ENCODE assay signal across 22 mouse cellular contexts in the genomic region with DNA sequence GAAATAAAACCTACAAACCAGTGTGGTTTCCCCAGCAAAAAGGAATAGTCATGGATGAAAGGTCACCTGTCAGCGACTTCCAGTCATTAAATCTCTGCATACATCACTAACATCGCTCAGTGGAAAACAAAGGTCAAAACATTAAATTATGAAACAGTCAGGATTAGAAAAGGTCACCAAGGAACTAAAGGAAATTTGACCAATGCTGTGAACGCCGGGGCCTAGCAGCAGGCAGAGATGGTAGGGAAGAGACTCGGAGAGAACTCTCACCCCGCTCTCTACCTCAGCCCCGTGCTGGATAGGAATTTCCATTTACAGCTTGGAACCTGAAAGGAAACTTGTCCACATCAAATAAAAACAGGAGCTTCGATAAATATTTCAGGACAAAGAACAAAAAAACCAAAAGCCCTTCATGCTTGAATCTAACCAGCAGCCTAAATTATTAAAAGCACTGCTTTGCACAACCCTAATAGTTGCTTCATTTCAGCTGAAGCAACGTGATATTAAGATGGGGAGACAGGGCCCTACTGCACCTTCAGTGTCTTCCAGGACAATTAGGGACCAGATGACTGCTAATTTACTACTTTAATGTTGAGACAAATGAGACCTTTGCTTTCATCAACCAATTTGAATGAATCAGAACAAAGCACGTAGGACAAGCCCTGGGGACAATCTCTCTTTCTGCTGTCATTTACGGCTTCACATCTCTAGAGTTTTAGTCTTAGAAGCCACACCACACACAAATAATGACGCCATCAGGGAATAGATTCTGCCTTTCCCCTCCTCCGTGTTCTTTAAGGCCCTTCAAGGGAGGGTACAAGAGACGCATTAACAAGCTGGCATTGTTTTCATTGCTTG.
DNase-seq lines count a peak whose midpoint lies in the region; ATAC-seq lines count a peak whose summit lies in the region.
"Had no signal": no experiment of that assay in that cellular context is flagged by ENCODE, and none has a peak within 500 bp of the region (broad histone marks: within the 10 kb centered on the region; RNA-seq: fewer than 3 reads in every experiment).

No protein-coding gene starts in this region.

- no peaks in the 10 kb centered on the region for H3K27me3 ChIP-seq in hindbrain, embryonic 12.5 days
- H3K27me3 ChIP-seq in hindbrain, embryonic 10.5 days (ENCODE audit: insufficient read depth, poor library complexity, severe bottlenecking): no peaks in the 10 kb centered on the region
- H3K27me3 ChIP-seq in neural tube, embryonic 12.5 days (replicated peaks): no peaks in the 10 kb centered on the region
- no peaks in the 10 kb centered on the region for H3K27me3 ChIP-seq in midbrain, embryonic 12.5 days
- no peaks in the 10 kb centered on the region for H3K27me3 ChIP-seq in liver, embryonic 11.5 days (replicated peaks; ENCODE audit: control insufficient read depth, insufficient read depth, low read length)
- H3K27me3 ChIP-seq: forebrain, embryonic 15.5 days; limb, embryonic 12.5 days had no signal

- H3K4me3 ChIP-seq in hindbrain, embryonic 12.5 days: no peak overlapping the region
- H3K4me3 ChIP-seq in hindbrain, embryonic 10.5 days: no peak overlapping the region
- H3K4me3 ChIP-seq in neural tube, embryonic 12.5 days: no peak overlapping the region
- no peak overlapping the region for H3K4me3 ChIP-seq in midbrain, embryonic 12.5 days
- no peak overlapping the region for H3K4me3 ChIP-seq in liver, embryonic 11.5 days (ENCODE audit: low read depth, low read length)
- H3K4me3 ChIP-seq: forebrain, embryonic 15.5 days; left cerebral cortex, adult 2 months; limb, embryonic 12.5 days; myocyte had no signal

- ATAC-seq in hindbrain, embryonic 12.5 days (ENCODE audit: low FRiP score): peak; percentile 27; the same call in 1 of the 2 replicates
- ATAC-seq in neural tube, embryonic 12.5 days (ENCODE audit: low FRiP score, low read depth): 0 out of 2 replicates have a peak, but pooled peaks have one; percentile 43
- ATAC-seq in midbrain, embryonic 12.5 days (ENCODE audit: low FRiP score, low read depth): 0 out of 2 replicates have a peak, but pooled peaks have one; percentile 45
- no peak for ATAC-seq in liver, embryonic 11.5 days (replicated peaks; ENCODE audit: low FRiP score)
- ATAC-seq: forebrain, embryonic 15.5 days; inflammation-experienced regulatory T-cells, adult 6 months; lung, postnatal 0 days had no signal

- 62% methylated on average over 14 of the region's 14 CpGs for WGBS in hindbrain, embryonic 12.5 days
- 78% methylated on average over 14 of the region's 14 CpGs for WGBS in hindbrain, embryonic 10.5 days
- 36% methylated on average over 14 of the region's 14 CpGs for WGBS in neural tube, embryonic 12.5 days
- 68% methylated on average over 14 of the region's 14 CpGs for WGBS in midbrain, embryonic 12.5 days
- 85% methylated on average over 14 of the region's 14 CpGs for WGBS in liver, embryonic 11.5 days

- no peak for DNase-seq in hindbrain, embryonic 10.5 days (ENCODE audit: low spot score)
- no peak for DNase-seq in neural tube, embryonic 10.5 days (ENCODE audit: extremely low spot score, low spot score)
- DNase-seq in liver, embryonic 11.5 days (ENCODE audit: low spot score): no peak
- no peak for DNase-seq in lung, postnatal 4 days
- DNase-seq: B cell, adult 2 months; cerebellum, adult 11 months; cerebellum, postnatal 25 days; gastrocnemius, postnatal 14 days; heart, postnatal 14 days; kidney, adult 9 months; spleen, adult 18-20 months had no signal

- no peaks in the 10 kb centered on the region for H3K36me3 ChIP-seq in hindbrain, embryonic 12.5 days
- H3K36me3 ChIP-seq in hindbrain, embryonic 10.5 days: no peaks in the 10 kb centered on the region
- H3K36me3 ChIP-seq in neural tube, embryonic 12.5 days: no peaks in the 10 kb centered on the region
- no peaks in the 10 kb centered on the region for H3K36me3 ChIP-seq in midbrain, embryonic 12.5 days
- no peaks in the 10 kb centered on the region for H3K36me3 ChIP-seq in liver, embryonic 11.5 days (ENCODE audit: control insufficient read depth, insufficient read depth, low read length)
- H3K36me3 ChIP-seq: forebrain, embryonic 15.5 days; limb, embryonic 12.5 days had no signal

- H3K9ac ChIP-seq in hindbrain, embryonic 12.5 days: no peak overlapping the region
- no peak overlapping the region for H3K9ac ChIP-seq in neural tube, embryonic 12.5 days
- no peak overlapping the region for H3K9ac ChIP-seq in midbrain, embryonic 12.5 days (replicated peaks)
- H3K9ac ChIP-seq in liver, embryonic 11.5 days (ENCODE audit: low read depth, low read length): no peak overlapping the region
- H3K9ac ChIP-seq: forebrain, embryonic 15.5 days; limb, embryonic 12.5 days; liver, embryonic 14.5 days had no signal

- H3K4me2 ChIP-seq in hindbrain, embryonic 12.5 days (replicated peaks): no peak overlapping the region
- no peak overlapping the region for H3K4me2 ChIP-seq in neural tube, embryonic 12.5 days (replicated peaks)
- no peak overlapping the region for H3K4me2 ChIP-seq in midbrain, embryonic 12.5 days (replicated peaks)
- no peak overlapping the region for H3K4me2 ChIP-seq in liver, embryonic 11.5 days
- H3K4me2 ChIP-seq: forebrain, embryonic 15.5 days; heart, embryonic 11.5 days; limb, embryonic 12.5 days had no signal

- peaks cover 16% of the 10 kb centered on the region for H3K4me1 ChIP-seq in hindbrain, embryonic 12.5 days
- peaks cover 8% of the 10 kb centered on the region for H3K4me1 ChIP-seq in hindbrain, embryonic 10.5 days (replicated peaks)
- peaks cover 16% of the 10 kb centered on the region; the same call in 1 of the 2 replicates for H3K4me1 ChIP-seq in neural tube, embryonic 12.5 days
- H3K4me1 ChIP-seq in midbrain, embryonic 12.5 days: peaks cover 13% of the 10 kb centered on the region; the same call in 1 of the 2 replicates
- H3K4me1 ChIP-seq in liver, embryonic 11.5 days (replicated peaks; ENCODE audit: control insufficient read depth, insufficient read depth, low read length): no peaks in the 10 kb centered on the region
- H3K4me1 ChIP-seq: limb, embryonic 12.5 days had no signal

- H3K27ac ChIP-seq in hindbrain, embryonic 12.5 days: peak overlapping the region; percentile 30; the same call in 1 of the 2 replicates
- H3K27ac ChIP-seq in hindbrain, embryonic 10.5 days: no peak overlapping the region
- no peak overlapping the region for H3K27ac ChIP-seq in neural tube, embryonic 12.5 days
- peak overlapping the region; percentile 43 for H3K27ac ChIP-seq in midbrain, embryonic 12.5 days (replicated peaks)
- no peak overlapping the region for H3K27ac ChIP-seq in liver, embryonic 11.5 days (ENCODE audit: low read depth, low read length)
- H3K27ac ChIP-seq: forebrain, embryonic 15.5 days; left cerebral cortex, adult 2 months; limb, embryonic 12.5 days; liver, embryonic 14.5 days had no signal

- no peaks in the 10 kb centered on the region for H3K9me3 ChIP-seq in hindbrain, embryonic 12.5 days (replicated peaks)
- no peaks in the 10 kb centered on the region for H3K9me3 ChIP-seq in hindbrain, embryonic 10.5 days
- H3K9me3 ChIP-seq in neural tube, embryonic 12.5 days: no peaks in the 10 kb centered on the region
- H3K9me3 ChIP-seq in midbrain, embryonic 12.5 days: no peaks in the 10 kb centered on the region
- no peaks in the 10 kb centered on the region for H3K9me3 ChIP-seq in liver, embryonic 11.5 days (ENCODE audit: control insufficient read depth, low read length)
- H3K9me3 ChIP-seq: forebrain, embryonic 15.5 days; limb, embryonic 12.5 days had no signal

Comparison
In these comparisons a context has a peak if more than half of its experiments do, and no peak if none do; other contexts are left out.
1. H3K27ac ChIP-seq: peak in hindbrain, embryonic 12.5 days (single experiment) and midbrain, embryonic 12.5 days (single experiment); none in hindbrain, embryonic 10.5 days (single experiment), neural tube, embryonic 12.5 days (single experiment) and liver, embryonic 11.5 days (single experiment).